24 mouse cellular contexts compared by ENCODE assay signal in genomic region chr14:101245706-101246105, GRCm38 (mm10). TPM values are rescaled to one million over a fixed set of nuclear protein-coding genes. Genes with fewer than 3 reads are reported as not detected.
"Had no signal": no experiment of that assay in that cellular context is flagged by ENCODE, and none has a peak within 500 bp of the region (broad histone marks: within the 10 kb centered on the region; RNA-seq: fewer than 3 reads in every experiment).

No protein-coding gene starts in this region.

- H3K4me2 ChIP-seq: limb, embryonic 13.5 days; liver, embryonic 11.5 days; liver, embryonic 15.5 days; midbrain, embryonic 15.5 days; stomach, embryonic 15.5 days had no signal

- H3K9ac ChIP-seq: limb, embryonic 13.5 days; liver, embryonic 15.5 days; midbrain, embryonic 15.5 days; stomach, embryonic 15.5 days had no signal

- ATAC-seq: intestine, postnatal 0 days; lung, postnatal 0 days; midbrain, embryonic 15.5 days had no signal

- H3K36me3 ChIP-seq: limb, embryonic 13.5 days; liver, embryonic 15.5 days; midbrain, embryonic 15.5 days; stomach, embryonic 15.5 days had no signal

- H3K4me3 ChIP-seq: limb, embryonic 13.5 days; liver, embryonic 15.5 days; midbrain, embryonic 15.5 days; stomach, embryonic 15.5 days had no signal

- H3K9me3 ChIP-seq: liver, embryonic 15.5 days; midbrain, embryonic 15.5 days; stomach, embryonic 15.5 days had no signal

- H3K27me3 ChIP-seq: limb, embryonic 13.5 days; liver, embryonic 15.5 days; midbrain, embryonic 15.5 days; stomach, embryonic 15.5 days had no signal

- DNase-seq: kidney, adult 8-10 months; kidney, postnatal 36 days; layer of hippocampus, adult 9-11 months; layer of hippocampus, postnatal 36 days; lung, adult 2 months; lung, postnatal 36 days; right cerebral cortex, postnatal 14 days; thymus, adult 2 months; thymus, postnatal 25 days had no signal

- H3K27ac ChIP-seq: kidney, postnatal 0 days; limb, embryonic 13.5 days; liver, embryonic 15.5 days; midbrain, embryonic 15.5 days; stomach, embryonic 15.5 days had no signal

- H3K4me1 ChIP-seq: limb, embryonic 13.5 days; liver, embryonic 15.5 days; midbrain, embryonic 15.5 days; stomach, embryonic 15.5 days had no signal

RNA-seq across cellular contexts. Expression of gene Prr30, which starts 45.6 kb away (rescaled TPM):
- total RNA-seq: layer of hippocampus, adult 18-20 months; layer of hippocampus, postnatal 36 days; left cerebral cortex, adult 8-10 months; left cerebral cortex, postnatal 25 days; megakaryocyte progenitor cell, adult 5-6 weeks had no signal
- polyA plus RNA-seq: intestine, postnatal 0 days; kidney, postnatal 0 days; limb, embryonic 13.5 days; liver, embryonic 11.5 days; liver, embryonic 15.5 days; lung, adult 2 months; lung, postnatal 0 days; midbrain, embryonic 15.5 days; neural tube, embryonic 11.5 days; spleen, adult 2 months; stomach, embryonic 15.5 days; urinary bladder, adult 2 months had no signal
